Mouse (Mus musculus): ENCODE data around the gene Trp53tg5. TPM values are rescaled to one million over a fixed set of nuclear protein-coding genes. Genes with fewer than 3 reads are reported as not detected.

Trp53tg5 gene
- polyA plus RNA-seq, 1 experiment from 2014 or later = not detected

DNA sequence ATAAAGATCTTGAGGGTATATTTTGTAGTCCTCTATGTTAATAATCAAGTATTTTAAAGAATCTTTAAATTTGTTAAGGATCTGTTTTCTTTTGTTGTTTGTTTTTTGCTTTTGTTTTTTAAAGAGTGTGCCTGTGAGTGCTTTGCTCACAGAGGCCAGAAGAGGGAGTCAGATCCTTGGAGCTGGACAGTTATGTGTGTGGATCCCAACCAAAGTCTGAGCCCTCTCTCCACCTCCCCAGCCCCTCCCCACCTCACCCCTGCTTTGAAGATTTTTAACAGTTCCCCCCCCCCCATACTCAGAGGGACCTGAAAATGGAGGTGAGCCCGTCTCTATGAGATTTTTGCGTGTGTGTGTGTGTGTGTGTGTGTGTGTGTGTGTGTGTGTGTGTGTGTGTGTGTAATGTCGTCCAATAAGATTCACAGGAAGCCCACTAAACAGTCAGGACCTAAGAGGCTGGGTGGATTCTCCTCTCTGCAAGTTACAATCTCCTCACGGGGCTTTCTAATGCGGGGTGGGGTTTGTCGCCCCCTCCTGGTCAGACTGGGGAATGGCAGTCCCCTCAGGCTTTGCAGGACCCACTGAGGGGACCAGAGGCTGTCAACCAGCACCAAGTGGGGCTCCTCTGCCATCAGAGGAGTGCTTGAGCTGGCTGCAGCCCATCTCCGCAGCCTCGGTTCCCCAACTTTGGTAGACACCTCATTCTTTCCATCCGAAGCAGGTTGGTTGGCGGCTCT lies 44.1 kb upstream of the Trp53tg5 start:
- Histone ChIP-seq H3K4me1 (replicated peaks; ENCODE audit: control insufficient read depth, insufficient read depth) (peaks cover 3% of the 10 kb centered on the region; the same call in 1 of the 2 replicates), H3K9ac (ENCODE audit: low read length) (no peak overlapping the region), H3K36me3 (ENCODE audit: control insufficient read depth, insufficient read depth, low read length) (no peaks in the 10 kb centered on the region), H3K4me2 (replicated peaks; ENCODE audit: low read depth) (no peak overlapping the region), H3K27ac (replicated peaks) (peak overlapping the region; percentile 67), H3K27me3 (ENCODE audit: control insufficient read depth, insufficient read depth, low read length) (no peaks in the 10 kb centered on the region), H3K4me3 (ENCODE audit: low read depth, low read length) (no peak overlapping the region), H3K9me3 (ENCODE audit: control insufficient read depth, low read length) (no peaks in the 10 kb centered on the region)
- ATAC-seq (ENCODE audit: low FRiP score, low TSS enrichment) (no peak; the same call in 1 of the 2 replicates), DNase-seq (ENCODE audit: low spot score) (peak; percentile 72)
- WGBS = 34% methylated on average over 10 of the region's 10 CpGs
- peak; percentile 88 for TF ChIP-seq CTCF (IDR thresholded peaks at IDR 0.05; ENCODE audit: low read depth)
- no peak for TF ChIP-seq EP300 (optimal IDR thresholded peaks at IDR 0.05)

DNA sequence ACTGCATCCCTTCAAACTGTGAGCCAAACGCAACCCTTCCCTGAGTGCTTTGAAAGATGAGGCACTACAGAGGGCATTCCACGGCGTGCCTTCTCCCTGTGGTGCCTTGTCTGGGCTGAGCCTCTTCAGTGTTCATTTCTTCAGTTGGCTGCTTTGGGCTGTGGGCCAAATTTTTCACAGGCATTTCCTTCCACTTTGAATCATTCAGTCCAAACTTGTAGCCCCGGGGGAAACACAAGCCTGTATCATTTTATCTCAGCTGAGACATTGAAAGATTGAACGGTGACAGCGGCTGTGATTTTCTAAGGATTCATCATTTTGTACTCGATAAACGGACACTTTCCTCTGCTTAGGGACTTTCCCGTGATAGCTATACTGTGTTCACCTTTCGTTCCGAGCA lies 43.1 kb upstream of the Trp53tg5 start:
- Histone ChIP-seq H3K4me3 (ENCODE audit: low read depth, low read length) (no peak overlapping the region), H3K9ac (ENCODE audit: low read length) (no peak overlapping the region), H3K27ac (replicated peaks) (no peak overlapping the region), H3K27me3 (ENCODE audit: control insufficient read depth, insufficient read depth, low read length) (no peaks in the 10 kb centered on the region), H3K4me2 (replicated peaks; ENCODE audit: low read depth) (no peak overlapping the region), H3K36me3 (ENCODE audit: control insufficient read depth, insufficient read depth, low read length) (no peaks in the 10 kb centered on the region), H3K4me1 (replicated peaks; ENCODE audit: control insufficient read depth, insufficient read depth) (peaks cover 3% of the 10 kb centered on the region; the same call in 1 of the 2 replicates), H3K9me3 (ENCODE audit: control insufficient read depth, low read length) (no peaks in the 10 kb centered on the region)
- 66% methylated on average over 11 of the region's 11 CpGs for WGBS
- TF ChIP-seq EP300 (optimal IDR thresholded peaks at IDR 0.05) (no peak), CTCF (IDR thresholded peaks at IDR 0.05; ENCODE audit: low read depth) (no peak)
- DNase-seq (ENCODE audit: low spot score) = no peak
- ATAC-seq (ENCODE audit: low FRiP score, low TSS enrichment) = no peak

DNA sequence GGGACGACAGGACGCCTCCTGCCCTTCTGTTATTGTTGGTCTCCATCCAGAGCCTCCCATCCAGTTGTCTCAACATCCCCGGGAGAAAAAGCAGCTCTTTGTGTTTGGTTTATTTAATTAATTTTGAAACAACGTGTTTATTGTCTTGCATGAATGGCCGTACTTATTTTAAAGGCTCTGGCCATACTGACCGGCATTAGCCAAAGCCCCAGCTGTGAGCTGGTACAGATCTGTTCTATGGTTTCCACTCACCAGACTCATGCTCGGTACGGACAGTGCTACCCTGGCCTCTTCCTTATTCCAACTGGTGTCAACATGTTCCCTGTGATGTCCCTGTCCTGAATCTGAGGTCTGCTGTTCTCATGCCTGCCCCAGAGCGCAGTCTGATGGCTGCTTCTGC lies 42.4 kb upstream of the Trp53tg5 start:
- no peaks in the 10 kb centered on the region for H3K36me3 ChIP-seq (ENCODE audit: control insufficient read depth, insufficient read depth, low read length)
- WGBS = 75% methylated on average over 9 of the region's 9 CpGs
- no peak overlapping the region for H3K9ac ChIP-seq (ENCODE audit: low read length)
- DNase-seq (ENCODE audit: low spot score) = no peak
- TF ChIP-seq CTCF (IDR thresholded peaks at IDR 0.05; ENCODE audit: low read depth) = no peak
- no peak for TF ChIP-seq EP300 (optimal IDR thresholded peaks at IDR 0.05)
- H3K4me1 ChIP-seq (replicated peaks; ENCODE audit: control insufficient read depth, insufficient read depth) = peaks cover 3% of the 10 kb centered on the region; the same call in 1 of the 2 replicates
- H3K27me3 ChIP-seq (ENCODE audit: control insufficient read depth, insufficient read depth, low read length) = no peaks in the 10 kb centered on the region
- H3K4me3 ChIP-seq (ENCODE audit: low read depth, low read length) = no peak overlapping the region
- no peak for ATAC-seq (ENCODE audit: low FRiP score, low TSS enrichment)
- H3K4me2 ChIP-seq (replicated peaks; ENCODE audit: low read depth) = no peak overlapping the region
- no peaks in the 10 kb centered on the region for H3K9me3 ChIP-seq (ENCODE audit: control insufficient read depth, low read length)
- no peak overlapping the region for H3K27ac ChIP-seq (replicated peaks)

DNA sequence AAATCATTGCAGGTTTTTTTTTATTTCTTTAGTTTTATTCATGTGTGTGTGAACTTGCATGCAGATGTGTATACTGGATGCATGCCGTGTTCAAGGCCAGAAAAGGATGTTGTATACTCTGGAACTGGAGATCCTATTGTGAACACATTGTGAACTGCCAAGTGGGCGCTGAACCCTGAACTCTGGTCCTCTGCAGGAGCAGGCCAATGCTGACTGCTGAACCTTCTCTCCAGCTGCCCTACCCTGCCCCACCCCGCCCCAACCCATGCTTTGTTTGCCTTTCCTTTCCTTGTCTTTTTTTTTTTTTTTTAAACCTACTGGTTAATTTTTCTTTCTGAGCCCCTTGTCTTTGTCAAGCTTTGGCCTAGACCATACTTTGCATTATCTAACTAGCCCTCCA lies 41.4 kb upstream of the Trp53tg5 start:
- H3K9ac ChIP-seq (ENCODE audit: low read length) = no peak overlapping the region
- H3K27me3 ChIP-seq (ENCODE audit: control insufficient read depth, insufficient read depth, low read length) = no peaks in the 10 kb centered on the region
- H3K27ac ChIP-seq (replicated peaks) = no peak overlapping the region
- H3K9me3 ChIP-seq (ENCODE audit: control insufficient read depth, low read length) = no peaks in the 10 kb centered on the region
- ATAC-seq (ENCODE audit: low FRiP score, low TSS enrichment) = no peak
- WGBS = 63% methylated on average over 3 of the region's 3 CpGs
- TF ChIP-seq EP300 (optimal IDR thresholded peaks at IDR 0.05) = no peak
- no peak for TF ChIP-seq CTCF (IDR thresholded peaks at IDR 0.05; ENCODE audit: low read depth)
- peaks cover 3% of the 10 kb centered on the region; the same call in 1 of the 2 replicates for H3K4me1 ChIP-seq (replicated peaks; ENCODE audit: control insufficient read depth, insufficient read depth)
- no peak overlapping the region for H3K4me2 ChIP-seq (replicated peaks; ENCODE audit: low read depth)
- peak; percentile 66 for DNase-seq (ENCODE audit: low spot score)
- no peaks in the 10 kb centered on the region for H3K36me3 ChIP-seq (ENCODE audit: control insufficient read depth, insufficient read depth, low read length)
- H3K4me3 ChIP-seq (ENCODE audit: low read depth, low read length) = no peak overlapping the region

DNA sequence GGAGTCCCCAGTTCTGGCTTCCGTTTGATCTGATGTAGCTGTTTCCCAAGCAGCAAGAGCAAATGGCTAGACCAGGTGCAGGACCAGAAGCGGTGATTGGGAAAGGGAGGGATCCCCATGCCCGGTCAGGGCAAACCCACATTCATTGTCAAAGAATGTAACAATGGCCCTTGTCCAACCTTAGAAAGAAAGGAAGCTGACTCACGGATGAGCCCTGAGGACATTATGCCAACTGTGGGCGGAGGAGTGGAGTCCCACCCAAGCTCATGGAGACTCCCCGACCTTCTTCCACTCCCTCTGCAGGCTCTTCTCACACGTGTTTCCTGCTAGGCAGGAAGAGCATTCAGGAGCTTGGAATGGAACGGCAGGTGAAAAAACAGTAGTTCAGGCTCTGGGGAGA lies 39.9 kb upstream of the Trp53tg5 start:
- Histone ChIP-seq H3K4me1 (replicated peaks; ENCODE audit: control insufficient read depth, insufficient read depth) (peaks cover 3% of the 10 kb centered on the region; the same call in 1 of the 2 replicates), H3K27ac (replicated peaks) (0 out of 2 replicates have a peak overlapping the region, but pooled peaks have one; percentile 30), H3K9ac (ENCODE audit: low read length) (no peak overlapping the region), H3K9me3 (ENCODE audit: control insufficient read depth, low read length) (no peaks in the 10 kb centered on the region), H3K4me3 (ENCODE audit: low read depth, low read length) (no peak overlapping the region), H3K27me3 (ENCODE audit: control insufficient read depth, insufficient read depth, low read length) (no peaks in the 10 kb centered on the region), H3K36me3 (ENCODE audit: control insufficient read depth, insufficient read depth, low read length) (0 out of 2 replicates have a peak, but pooled peaks cover 2% of the 10 kb centered on the region), H3K4me2 (replicated peaks; ENCODE audit: low read depth) (no peak overlapping the region)
- DNase-seq (ENCODE audit: low spot score) (peak; percentile 37), ATAC-seq (ENCODE audit: low FRiP score, low TSS enrichment) (peak; percentile 16; the same call in 1 of the 2 replicates)
- no peak for TF ChIP-seq EP300 (optimal IDR thresholded peaks at IDR 0.05)
- no peak for TF ChIP-seq CTCF (IDR thresholded peaks at IDR 0.05; ENCODE audit: low read depth)
- 51% methylated on average over 8 of the region's 8 CpGs for WGBS

All from stomach, postnatal 0 days (tissue).